Mouse (Mus musculus) MEL (cell line): ENCODE results near the gene Bsn. TPM values are rescaled to one million over a fixed set of nuclear protein-coding genes. Genes with fewer than 3 reads are reported as not detected.
A peak's percentile ranks its signal among the peaks of the same experiment; 100 is the strongest.

ENCODE experiments used
- DNase-seq: peaks from one replicate; pipeline ENCODE4 v3.0.0; 2011; ENCODE audit warnings: low read depth, low spot score
- H3K27ac ChIP-seq: 2 replicates; pipeline ENCODE4 v1.5.1; 2012; ENCODE audit warnings: low read depth, mild to moderate bottlenecking, control low read depth, low read length, moderate library complexity; ENCODE audit not compliant: control insufficient read depth
- H3K27me3 ChIP-seq, 2 experiments: fragments of 150-350 bp in 1 of 2; sonication (generic) in 1 of 2; 2 replicates each; pipeline ENCODE4 v1.6.1; 2012; ENCODE audit warnings: low read length in 2 of 2, mild to moderate bottlenecking in 2 of 2, improper control_type of control experiment in 1 of 2, moderate library complexity in 1 of 2; ENCODE audit not compliant: insufficient read depth in 2 of 2, control insufficient read depth in 1 of 2
- H3K36me3 ChIP-seq, 2 experiments: 2 replicates each; pipeline ENCODE4 v1.6.1; 2012 to 2014; ENCODE audit warnings: low read length in 2 of 2, improper control_type of control experiment in 1 of 2, inconsistent platforms in 1 of 2, mild to moderate bottlenecking in 1 of 2; ENCODE audit not compliant: insufficient read depth in 2 of 2, control insufficient read depth in 1 of 2
- H3K4me1 ChIP-seq, 2 experiments: fragments of 150-350 bp in 1 of 2; sonication (generic) in 1 of 2; 2 replicates each; pipeline ENCODE4 v1.6.1; 2012; ENCODE audit warnings: low read length in 2 of 2, improper control_type of control experiment in 1 of 2, mild to moderate bottlenecking in 1 of 2; ENCODE audit not compliant: insufficient read depth in 2 of 2, control insufficient read depth in 1 of 2
- H3K4me3 ChIP-seq, 2 experiments: fragments of 150-350 bp in 1 of 2; sonication (generic) in 1 of 2; 2 replicates each; pipeline ENCODE4 v1.5.1; 2012; ENCODE audit warnings: low read depth in 2 of 2, low read length in 2 of 2, mild to moderate bottlenecking in 2 of 2, moderate library complexity in 2 of 2, control low read depth in 1 of 2, improper control_type of control experiment in 1 of 2; ENCODE audit not compliant: control insufficient read depth in 1 of 2, insufficient read depth in 1 of 2
- H3K79me2 ChIP-seq: 2 replicates; pipeline ENCODE4 v1.6.1; 2012; ENCODE audit warnings: mild to moderate bottlenecking, low read length, moderate library complexity; ENCODE audit not compliant: control insufficient read depth, poor library complexity, insufficient read depth
- H3K9ac ChIP-seq: 2 replicates; pipeline ENCODE4 v1.6.1; 2012; ENCODE audit warnings: low read depth, mild to moderate bottlenecking, control low read depth, low read length, moderate library complexity; ENCODE audit not compliant: control insufficient read depth, poor library complexity, severe bottlenecking
- H3K9me3 ChIP-seq: fragments of 150-350 bp; sonication (generic); replicated peaks from 2 replicates; pipeline ENCODE4 v1.6.1; 2012; ENCODE audit warnings: mild to moderate bottlenecking, low read length, improper control_type of control experiment, moderate library complexity; ENCODE audit not compliant: insufficient read depth
- BHLHE40 ChIP-seq: IDR thresholded peaks from 2 replicates; pipeline ENCODE4 v1.6.1; 2012; ENCODE audit warnings: low read depth, mild to moderate bottlenecking, inconsistent platforms, low read length, improper control_type of control experiment, borderline replicate concordance
- CTCF ChIP-seq, 3 experiments: IDR thresholded peaks in 2 of 3; conservative IDR thresholded peaks in 1 of 3; 2 replicates each; pipeline ENCODE4 v1.5.1; 2011 to 2012; ENCODE audit warnings: low read length in 3 of 3, low read depth in 2 of 3, mild to moderate bottlenecking in 2 of 3, improper control_type of control experiment in 1 of 3, inconsistent platforms in 1 of 3, mixed read lengths in 1 of 3, moderate library complexity in 1 of 3; ENCODE audit not compliant: control insufficient read depth in 1 of 3, insufficient read depth in 1 of 3, poor library complexity in 1 of 3, severe bottlenecking in 1 of 3
- E2F4 ChIP-seq: IDR thresholded peaks from 2 replicates; pipeline ENCODE4 v1.6.1; 2011; ENCODE audit warnings: low read depth, low read length, improper control_type of control experiment, borderline replicate concordance
- EP300 ChIP-seq, 2 experiments: IDR thresholded peaks; 2 replicates each; pipeline ENCODE4 v1.6.1; 2011; ENCODE audit warnings: improper control_type of control experiment in 2 of 2, low read length in 2 of 2, low read depth in 1 of 2, mild to moderate bottlenecking in 1 of 2
- ETS1 ChIP-seq: IDR thresholded peaks from 2 replicates; pipeline ENCODE4 v1.6.1; 2012; ENCODE audit warnings: low read depth, mild to moderate bottlenecking, inconsistent platforms, low read length, improper control_type of control experiment, moderate library complexity
- GABPA ChIP-seq: IDR thresholded peaks from 2 replicates; pipeline ENCODE4 v1.6.1; 2012; ENCODE audit warnings: low read depth, mild to moderate bottlenecking, inconsistent platforms, low read length, improper control_type of control experiment, moderate library complexity
- JUND ChIP-seq: IDR thresholded peaks from 2 replicates; pipeline ENCODE4 v1.6.1; 2011; ENCODE audit warnings: low read depth, mild to moderate bottlenecking, improper control_type of control experiment, low read length
- MAFK ChIP-seq: IDR thresholded peaks from 2 replicates; pipeline ENCODE4 v1.6.1; 2011; ENCODE audit warnings: low read depth, mild to moderate bottlenecking, low read length, improper control_type of control experiment, borderline replicate concordance
- MAX ChIP-seq: IDR thresholded peaks from 2 replicates; pipeline ENCODE4 v1.6.1; 2011; ENCODE audit warnings: low read length, improper control_type of control experiment
- RCOR1 ChIP-seq: IDR thresholded peaks from 2 replicates; pipeline ENCODE4 v1.6.1; 2012; ENCODE audit warnings: low read depth, mild to moderate bottlenecking, inconsistent platforms, low read length, improper control_type of control experiment
- SIN3A ChIP-seq: IDR thresholded peaks from 2 replicates; pipeline ENCODE4 v1.6.1; 2012; ENCODE audit warnings: low read length, improper control_type of control experiment, inconsistent platforms
- SMC3 ChIP-seq: IDR thresholded peaks from 2 replicates; pipeline ENCODE4 v1.6.1; 2011; ENCODE audit warnings: low read depth, low read length, improper control_type of control experiment
- TCF12 ChIP-seq: IDR thresholded peaks from 2 replicates; pipeline ENCODE4 v1.6.1; 2014; ENCODE audit warnings: low read depth, mild to moderate bottlenecking, inconsistent platforms, low read length, improper control_type of control experiment, moderate library complexity
- USF2 ChIP-seq, 2 experiments: IDR thresholded peaks; 2 replicates each; pipeline ENCODE4 v1.6.1; 2011 to 2012; ENCODE audit warnings: improper control_type of control experiment in 2 of 2, low read length in 2 of 2, borderline replicate concordance in 1 of 2, inconsistent platforms in 1 of 2, low read depth in 1 of 2, mild to moderate bottlenecking in 1 of 2; ENCODE audit not compliant: insufficient read depth in 1 of 2
- ZC3H11A ChIP-seq: IDR thresholded peaks from 2 replicates; pipeline ENCODE4 v1.6.1; 2012; ENCODE audit warnings: low read depth, mild to moderate bottlenecking, inconsistent platforms, low read length, improper control_type of control experiment
- ZMIZ1 ChIP-seq: IDR thresholded peaks from 2 replicates; pipeline ENCODE4 v1.6.1; 2012; ENCODE audit warnings: low read depth, mild to moderate bottlenecking, inconsistent platforms, low read length, improper control_type of control experiment, moderate library complexity
- polyA plus RNA-seq, 2 experiments: library from polyadenylated mRNA; stranded (reverse) in 1 of 2; unstranded in 1 of 2; fragments of >175 nt in 1 of 2; fragments of >200 nt in 1 of 2; gene quantifications; 2 replicates each; pipeline versions ENCODE4 v1.2.1 to v1.2.4; 2012; ENCODE audit warnings: low replicate concordance in 2 of 2, low read depth in 1 of 2; ENCODE audit not compliant: insufficient read length in 2 of 2, insufficient read depth in 1 of 2, missing spikeins in 1 of 2
- total RNA-seq: library from RNA; depleted of rRNA; stranded (reverse); fragments of 300-350 nt; gene quantifications from 2 replicates; pipeline ENCODE4 v1.2.3, GENCODE M21; 2012

Gene Bsn
- total and polyA plus RNA-seq, 3 experiments: 3.5 to 5.6 TPM; not detected in 1

DNA sequence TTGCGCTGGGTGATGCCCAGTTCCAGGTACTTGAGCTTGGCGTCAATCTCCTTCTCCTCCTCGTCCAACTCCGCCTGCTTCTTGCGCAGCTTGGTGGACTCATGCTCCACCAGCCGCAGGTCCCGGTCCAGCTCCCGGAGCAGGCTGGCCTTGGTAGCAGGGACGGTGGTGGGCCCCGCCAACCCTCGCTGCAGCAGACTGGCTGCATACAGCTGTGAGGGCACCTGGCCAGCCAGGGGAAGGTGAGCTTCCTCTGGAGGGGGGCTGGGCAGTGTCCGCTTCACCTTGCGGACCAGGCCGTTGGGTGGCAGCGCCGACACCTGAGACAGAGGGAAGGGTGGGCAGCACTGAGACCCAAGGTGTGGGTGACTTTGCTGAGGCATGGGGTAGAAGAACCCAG lies 82.3 kb downstream of the Bsn start:
- no peak for DNase-seq
- no peaks in the 10 kb centered on the region for H3K27me3 ChIP-seq
- peaks cover 0 to 15% of the 10 kb centered on the region in 2 experiments; a peak in 2 of 4 replicates for H3K4me1 ChIP-seq
- no peak overlapping the region for H3K9ac ChIP-seq
- peaks cover 22% of the 10 kb centered on the region for H3K79me2 ChIP-seq
- H3K9me3 ChIP-seq: no peaks in the 10 kb centered on the region
- H3K27ac ChIP-seq: no peak overlapping the region
- TF ChIP-seq GABPA: no peak
- TF ChIP-seq MAFK: no peak
- TF ChIP-seq RCOR1: no peak
- no peak for TF ChIP-seq ETS1
- no peak for TF ChIP-seq SIN3A
- no peak for TF ChIP-seq ZMIZ1
- TF ChIP-seq TCF12: no peak
- TF ChIP-seq E2F4: no peak
- no peak for TF ChIP-seq ZC3H11A
- no peak for TF ChIP-seq SMC3
- no peak for TF ChIP-seq BHLHE40
- TF ChIP-seq MAX: no peak
- no peak for TF ChIP-seq USF2 (IDR thresholded peaks at IDR 0.05; ENCODE audit: borderline replicate concordance in 1 of 2, insufficient read depth in 1 of 2, low read depth in 1 of 2, low read length in 2 of 2)
- no peak for TF ChIP-seq JUND
- TF ChIP-seq EP300 (IDR thresholded peaks at IDR 0.05; ENCODE audit: low read depth in 1 of 2, low read length in 2 of 2): no peak
- no peak overlapping the region for H3K4me3 ChIP-seq
- H3K36me3 ChIP-seq: peaks cover 0 to 9% of the 10 kb centered on the region in 2 experiments; a peak in 2 of 4 replicates

DNA sequence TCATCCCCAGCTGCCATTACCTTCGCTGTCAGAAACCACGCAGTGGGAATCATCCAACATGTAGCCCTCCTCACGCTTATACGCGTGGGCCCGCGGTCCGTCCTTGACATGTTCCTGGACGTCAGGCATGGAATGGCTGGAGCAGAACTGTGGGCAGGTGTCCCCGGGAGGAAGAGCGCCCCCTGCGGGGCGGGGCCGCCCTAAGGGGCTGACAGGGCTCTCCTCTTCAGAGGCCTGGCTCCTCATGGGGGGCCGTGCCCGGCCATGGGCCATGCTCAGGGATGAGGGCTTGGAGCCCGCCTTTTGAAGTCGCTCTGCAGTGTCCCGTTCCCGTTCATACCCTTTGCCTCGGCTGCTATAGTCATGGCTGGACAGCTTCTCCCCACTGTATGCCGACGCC lies 84.1 kb downstream of the Bsn start:
- Histone ChIP-seq H3K9me3 (no peaks in the 10 kb centered on the region), H3K79me2 (peaks cover 22% of the 10 kb centered on the region), H3K27ac (no peak overlapping the region), H3K4me1 (peaks cover 0 to 16% of the 10 kb centered on the region in 2 experiments; a peak in 2 of 4 replicates), H3K36me3 (peaks cover 0 to 9% of the 10 kb centered on the region in 2 experiments; a peak in 2 of 4 replicates), H3K4me3 (peak overlapping the region in 1 of 2 experiments; percentile 68; a peak in 2 of 4 replicates), H3K27me3 (no peaks in the 10 kb centered on the region), H3K9ac (peak overlapping the region; percentile 79)
- DNase-seq: no peak
- TF ChIP-seq CTCF (IDR thresholded peaks at IDR 0.05 in 2 of 3, conservative IDR thresholded peaks at IDR 0.05 in 1 of 3; ENCODE audit: control insufficient read depth in 1 of 3, insufficient read depth in 1 of 3, low read depth in 2 of 3, low read length in 3 of 3, poor library complexity in 1 of 3, severe bottlenecking in 1 of 3) (peak; percentile 37 to 67 (median 48)), JUND (no peak)
